ENCODE assay signal across 16 mouse cellular contexts in the genomic region with DNA sequence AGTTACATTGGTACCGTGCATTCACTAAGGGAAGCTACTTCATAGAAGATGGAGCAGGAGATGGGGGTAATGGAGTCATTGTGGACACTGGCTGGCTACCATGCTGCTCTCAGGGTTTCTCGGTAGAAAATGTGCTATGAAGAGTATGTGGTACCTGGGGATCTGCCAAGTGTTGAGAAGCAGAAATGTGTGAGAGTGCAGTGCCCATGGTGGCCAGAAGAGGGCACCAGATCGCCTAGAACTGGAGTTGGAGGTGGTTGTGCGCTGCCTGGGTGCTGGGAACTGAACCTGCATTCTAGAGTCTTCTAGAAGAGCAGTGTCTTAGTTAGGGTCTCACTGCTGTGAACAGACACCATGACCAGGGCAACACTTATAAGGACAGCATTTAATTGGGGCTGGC.
A peak's percentile ranks its signal among the peaks of the same experiment; 100 is the strongest.
DNase-seq lines count a peak whose midpoint lies in the region; ATAC-seq and TF ChIP-seq lines count a peak whose summit lies in the region.
"Had no signal": no experiment of that assay in that cellular context is flagged by ENCODE, and none has a peak within 500 bp of the region (broad histone marks: within the 10 kb centered on the region; RNA-seq: fewer than 3 reads in every experiment).

No protein-coding gene starts in this region.

- peak; percentile 12 for DNase-seq in hindbrain, embryonic 11.5 days (ENCODE audit: low spot score)
- DNase-seq in lung, postnatal 0 days (ENCODE audit: low spot score): no peak
- no peak for DNase-seq in lung, postnatal 25 days (ENCODE audit: low spot score)
- DNase-seq in WW6 (ENCODE audit: low read depth, low spot score): peak; percentile 43
- peak; percentile 62 for DNase-seq in testis, postnatal 10 days (ENCODE audit: low spot score)
- DNase-seq in kidney, postnatal 36 days: no peak
- DNase-seq: cerebellum, adult 8-10 months; gastrocnemius, postnatal 10 days; kidney, postnatal 4 days; liver, embryonic 13.5 days; thymus, postnatal 14 days had no signal

- H3K4me2 ChIP-seq in hindbrain, embryonic 11.5 days (replicated peaks; ENCODE audit: low read depth, low read length): no peak overlapping the region
- no peak overlapping the region for H3K4me2 ChIP-seq in hindbrain, embryonic 16.5 days (ENCODE audit: low read length)
- H3K4me2 ChIP-seq in lung, postnatal 0 days (replicated peaks; ENCODE audit: low read depth, low read length): no peak overlapping the region
- H3K4me2 ChIP-seq: hindbrain, embryonic 15.5 days; liver, embryonic 13.5 days had no signal

- H3K9me3 ChIP-seq in hindbrain, embryonic 11.5 days (ENCODE audit: control insufficient read depth, low read length): no peaks in the 10 kb centered on the region
- H3K9me3 ChIP-seq in hindbrain, embryonic 16.5 days (ENCODE audit: control insufficient read depth, low read length): 0 out of 2 replicates have a peak, but pooled peaks cover 3% of the 10 kb centered on the region
- H3K9me3 ChIP-seq in lung, postnatal 0 days (ENCODE audit: low read length): no peaks in the 10 kb centered on the region
- H3K9me3 ChIP-seq: hindbrain, embryonic 15.5 days had no signal

- no peak for TF ChIP-seq EP300 in lung, postnatal 0 days (IDR thresholded peaks at IDR 0.05)

- no peak overlapping the region for H3K4me3 ChIP-seq in hindbrain, embryonic 11.5 days (ENCODE audit: low read depth, low read length)
- H3K4me3 ChIP-seq in hindbrain, embryonic 16.5 days (ENCODE audit: low read length): no peak overlapping the region
- no peak overlapping the region for H3K4me3 ChIP-seq in lung, postnatal 0 days (ENCODE audit: low read depth, low read length)
- H3K4me3 ChIP-seq: embryonic facial prominence, embryonic 10.5 days; forebrain, embryonic 10.5 days; hindbrain, embryonic 15.5 days; liver, embryonic 13.5 days; midbrain, embryonic 10.5 days had no signal

- TF ChIP-seq CTCF in lung, postnatal 0 days (IDR thresholded peaks at IDR 0.05): peak; percentile 47

- ATAC-seq in hindbrain, embryonic 11.5 days (ENCODE audit: low FRiP score): no peak
- ATAC-seq in hindbrain, embryonic 16.5 days: no peak
- no peak for ATAC-seq in lung, postnatal 0 days

- peaks cover 5% of the 10 kb centered on the region; the same call in 1 of the 2 replicates for H3K36me3 ChIP-seq in hindbrain, embryonic 11.5 days (ENCODE audit: control insufficient read depth, insufficient read depth, low read length)
- 0 out of 2 replicates have a peak, but pooled peaks cover 2% of the 10 kb centered on the region for H3K36me3 ChIP-seq in hindbrain, embryonic 16.5 days (ENCODE audit: control insufficient read depth, insufficient read depth, low read length)
- H3K36me3 ChIP-seq in lung, postnatal 0 days (ENCODE audit: insufficient read depth, low read length): no peaks in the 10 kb centered on the region

- H3K27ac ChIP-seq in hindbrain, embryonic 11.5 days (ENCODE audit: low read depth, low read length): no peak overlapping the region
- H3K27ac ChIP-seq in hindbrain, embryonic 16.5 days (ENCODE audit: low read depth, low read length): no peak overlapping the region
- H3K27ac ChIP-seq in lung, postnatal 0 days (ENCODE audit: low read length): no peak overlapping the region
- H3K27ac ChIP-seq: embryonic facial prominence, embryonic 10.5 days; forebrain, embryonic 10.5 days; hindbrain, embryonic 15.5 days; liver, embryonic 13.5 days; midbrain, embryonic 10.5 days had no signal

- no peaks in the 10 kb centered on the region for H3K4me1 ChIP-seq in hindbrain, embryonic 11.5 days (replicated peaks; ENCODE audit: control insufficient read depth, insufficient read depth, low read length)
- no peaks in the 10 kb centered on the region for H3K4me1 ChIP-seq in hindbrain, embryonic 16.5 days (ENCODE audit: control insufficient read depth, insufficient read depth, low read depth, low read length)
- no peaks in the 10 kb centered on the region for H3K4me1 ChIP-seq in lung, postnatal 0 days (ENCODE audit: insufficient read depth, low read depth, low read length)
- H3K4me1 ChIP-seq: hindbrain, embryonic 15.5 days; liver, embryonic 13.5 days had no signal

- WGBS in hindbrain, embryonic 11.5 days: 77% methylated on average over 4 of the region's 4 CpGs
- 74% methylated on average over 4 of the region's 4 CpGs for WGBS in hindbrain, embryonic 16.5 days
- WGBS in lung, postnatal 0 days: 72% methylated on average over 4 of the region's 4 CpGs

- H3K9ac ChIP-seq in hindbrain, embryonic 11.5 days (ENCODE audit: low read depth, low read length): no peak overlapping the region
- no peak overlapping the region for H3K9ac ChIP-seq in hindbrain, embryonic 16.5 days (ENCODE audit: low read depth, low read length)
- H3K9ac ChIP-seq in lung, postnatal 0 days (replicated peaks; ENCODE audit: low read depth): no peak overlapping the region
- H3K9ac ChIP-seq: hindbrain, embryonic 15.5 days; liver, embryonic 13.5 days had no signal

- no peaks in the 10 kb centered on the region for H3K27me3 ChIP-seq in hindbrain, embryonic 11.5 days (ENCODE audit: control insufficient read depth, insufficient read depth, low read length)
- no peaks in the 10 kb centered on the region for H3K27me3 ChIP-seq in hindbrain, embryonic 16.5 days (replicated peaks; ENCODE audit: control insufficient read depth, insufficient read depth, low read length)
- no peaks in the 10 kb centered on the region for H3K27me3 ChIP-seq in lung, postnatal 0 days (replicated peaks; ENCODE audit: insufficient read depth, low read length)
- H3K27me3 ChIP-seq: hindbrain, embryonic 15.5 days; liver, embryonic 13.5 days had no signal

Comparison
In these comparisons a context has a peak if more than half of its experiments do, and no peak if none do; other contexts are left out.
1. DNase-seq: peak in hindbrain, embryonic 11.5 days (single experiment), WW6 (single experiment) and testis, postnatal 10 days (single experiment); none in lung, postnatal 0 days (single experiment), lung, postnatal 25 days (single experiment) and kidney, postnatal 36 days (0 of 2).